Mouse (Mus musculus) neural tube, embryonic 15.5 days (tissue): ENCODE results near the gene Fam149a. TPM values are rescaled to one million over a fixed set of nuclear protein-coding genes. Genes with fewer than 3 reads are reported as not detected.

ENCODE experiments used
- ATAC-seq: fragments of 200-750 bp; cut with Nextera tagmentation; 2 replicates; pipeline ENCODE4 v1.8.0; 2017; ENCODE audit warnings: mild to moderate bottlenecking, moderate TSS enrichment, moderate library complexity; ENCODE audit not compliant: low FRiP score
- H3K27ac ChIP-seq: fragments of 300-500 bp; sonication (generic); replicated peaks from 2 replicates; pipeline ENCODE4 v1.5.1; 2015; ENCODE audit warnings: mild to moderate bottlenecking, inconsistent platforms
- H3K27me3 ChIP-seq: fragments of 300-500 bp; sonication (generic); replicated peaks from 2 replicates; pipeline ENCODE4 v1.6.1; 2015; ENCODE audit warnings: inconsistent platforms
- H3K36me3 ChIP-seq: fragments of 300-500 bp; sonication (generic); 2 replicates; pipeline ENCODE4 v1.6.1; 2015; ENCODE audit warnings: inconsistent platforms
- H3K4me1 ChIP-seq: fragments of 300-500 bp; sonication (generic); 2 replicates; pipeline ENCODE4 v1.6.1; 2015; ENCODE audit warnings: inconsistent platforms
- H3K4me2 ChIP-seq: fragments of 300-500 bp; sonication (generic); 2 replicates; pipeline ENCODE4 v1.6.1; 2015; ENCODE audit warnings: inconsistent platforms, mild to moderate bottlenecking, moderate library complexity
- H3K4me3 ChIP-seq: fragments of 300-500 bp; sonication (generic); replicated peaks from 2 replicates; pipeline ENCODE4 v1.5.1; 2015; ENCODE audit warnings: mild to moderate bottlenecking, inconsistent platforms
- H3K9ac ChIP-seq: fragments of 300-500 bp; sonication (generic); replicated peaks from 2 replicates; pipeline ENCODE4 v1.6.1; 2015; ENCODE audit warnings: mild to moderate bottlenecking, inconsistent platforms
- H3K9me3 ChIP-seq: fragments of 300-500 bp; sonication (generic); replicated peaks from 2 replicates; pipeline ENCODE4 v1.6.1; 2016; ENCODE audit warnings: inconsistent platforms
- WGBS: fragments of 180-500 bp; shearing (Covaris S2); methylation state at CpG from one replicate; pipeline ENCODE4 v1.1.7; 2015; ENCODE audit warnings: mixed read lengths; 5-methylcytosine and 5-hydroxymethylcytosine counted together
- polyA plus RNA-seq: library from polyadenylated mRNA; unstranded; fragments of >200 nt; fragmentation: Nextera tagmentation; extraction: Ambion mirVana; gene quantifications from 2 replicates; pipeline ENCODE4 v1.2.1, GENCODE M21; 2015

The Fam149a gene
- polyA plus RNA-seq, 1 experiment from 2014 or later: 13.3 TPM

DNA sequence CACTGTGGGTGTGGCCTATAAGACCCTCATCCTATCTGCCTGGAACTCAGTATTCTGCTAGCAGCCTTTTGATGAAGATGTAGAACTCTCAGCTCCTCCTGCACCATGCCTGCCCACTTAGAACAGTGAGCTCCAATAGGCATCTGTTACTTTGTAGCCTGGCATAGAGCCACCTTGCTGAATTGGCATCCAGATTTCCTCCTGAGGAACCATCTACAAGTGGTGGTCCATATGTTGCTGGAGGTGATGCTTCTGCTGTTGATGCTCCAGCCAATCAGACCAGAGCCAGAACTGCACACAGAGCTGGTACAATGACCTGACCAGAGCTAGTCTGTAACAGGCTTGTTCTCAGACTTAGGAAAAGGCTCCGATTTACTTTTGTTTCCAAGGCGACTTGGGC, 90.3 kb downstream of the Fam149a start:
- Histone ChIP-seq H3K4me3 (no peak overlapping the region), H3K4me1 (no peaks in the 10 kb centered on the region), H3K9ac (no peak overlapping the region), H3K27ac (no peak overlapping the region), H3K27me3 (no peaks in the 10 kb centered on the region), H3K9me3 (no peaks in the 10 kb centered on the region), H3K36me3 (no peaks in the 10 kb centered on the region), H3K4me2 (no peak overlapping the region)
- WGBS: 91% methylated on average over 2 of the region's 2 CpGs
- no peak for ATAC-seq

Other genes with a start within 250 kb of the Fam149a start
- gene F11, start 120.3 kb downstream of the Fam149a start, polyA plus RNA-seq: not detected in 2 replicates
- gene Klkb1, start 87.4 kb downstream of the Fam149a start, polyA plus RNA-seq: 0.09 TPM in 1 of 2 replicates, not detected in the other
- 0.11 TPM in 1 of 2 replicates, not detected in the other for gene Gm45753, start 73.8 kb downstream of the Fam149a start, polyA plus RNA-seq
- 1.5 and 1.8 TPM in 2 replicates for gene Cyp4v3, start 49.1 kb downstream of the Fam149a start, polyA plus RNA-seq
- 0.84 and 1.5 TPM in 2 replicates for gene Tlr3, start 28.8 kb upstream of the Fam149a start, polyA plus RNA-seq
- gene Sorbs2, start 125.5 kb upstream of the Fam149a start, polyA plus RNA-seq: 43.4 and 48.8 TPM in 2 replicates